Mouse (Mus musculus) small intestine, adult 10 weeks (tissue): ENCODE results near the gene Sema4b. TPM values are rescaled to one million over a fixed set of nuclear protein-coding genes. Genes with fewer than 3 reads are reported as not detected.

ENCODE experiments used
- polyA plus RNA-seq: library from polyadenylated mRNA; stranded (reverse); fragments of 350-450 nt; fragmentation: Illumina TruSeq; extraction: RNeasy Lipid Tissue Mini Kit (QIAGEN cat#74804); gene quantifications from one replicate; pipeline ENCODE4 v1.2.3, GENCODE M21; 2014; ENCODE audit warnings: low replicate concordance

The Sema4b gene
- polyA plus RNA-seq: 2.6 TPM

GRCm38 (mm10) chr7:80186531-80187296, at the start of gene Sema4b:
Gene Sema4b (plus strand): TSS chr7:80186841.

GRCm38 (mm10) chr7:80232489-80233029, 45.9 kb downstream of the Sema4b start, which contains the start of the genes Cib1 and Gdpgp1:
Gene Cib1 (minus strand): TSS chr7:80232813.
Gene Gdpgp1 (plus strand): TSS chr7:80232865.

GRCm38 (mm10) chr7:80246148-80246721, 59.6 kb downstream of the Sema4b start, which contains the start of gene Ttll13:
Gene Ttll13 (plus strand): TSS chr7:80246376.

GRCm38 (mm10) chr7:80260625-80261371, 74.2 kb downstream of the Sema4b start, which contains the start of gene Ngrn:
Gene Ngrn (plus strand): TSS chr7:80261215.

GRCm38 (mm10) chr7:80268897-80269750, 82.5 kb downstream of the Sema4b start, which contains the start of gene Vps33b:
Gene Vps33b (plus strand): TSS chr7:80269649.

Other genes starting within 250 kb of the Sema4b start
- gene Zfp710, start 162.0 kb upstream of the Sema4b start, polyA plus RNA-seq: 1.9 TPM
- gene Idh2, start 71.4 kb upstream of the Sema4b start, polyA plus RNA-seq: 2.1 TPM
- gene Cib1, start 46.0 kb downstream of the Sema4b start, polyA plus RNA-seq: 18.0 TPM
- 1.9 TPM for gene Gdpgp1, start 46.0 kb downstream of the Sema4b start, polyA plus RNA-seq
- not detected for gene Ttll13, start 59.5 kb downstream of the Sema4b start, polyA plus RNA-seq
- gene Ngrn, start 74.4 kb downstream of the Sema4b start, polyA plus RNA-seq: 9.5 TPM
- 4.6 TPM for gene Vps33b, start 82.8 kb downstream of the Sema4b start, polyA plus RNA-seq
- gene Prc1, start 107.6 kb downstream of the Sema4b start, polyA plus RNA-seq: 28.1 TPM
- 2.9 TPM for gene Rccd1, start 137.6 kb downstream of the Sema4b start, polyA plus RNA-seq
- gene Unc45a, start 154.2 kb downstream of the Sema4b start, polyA plus RNA-seq: 1.2 TPM
- 11.0 TPM for gene Hddc3, start 156.3 kb downstream of the Sema4b start, polyA plus RNA-seq
- 3.3 TPM for gene Man2a2, start 184.5 kb downstream of the Sema4b start, polyA plus RNA-seq
- 0.48 TPM for gene Fes, start 201.1 kb downstream of the Sema4b start, polyA plus RNA-seq
- gene Furin, start 218.6 kb downstream of the Sema4b start, polyA plus RNA-seq: 1.1 TPM